Mouse (Mus musculus) embryonic facial prominence, embryonic 14.5 days (tissue): ENCODE results near the gene Ms4a3. TPM values are rescaled to one million over a fixed set of nuclear protein-coding genes. Genes with fewer than 3 reads are reported as not detected.

Experiments
- ATAC-seq: fragments of 200-750 bp; cut with Nextera tagmentation; 2 replicates; pipeline ENCODE4 v1.8.0; 2017; ENCODE audit warnings: low read depth, moderate number of reproducible peaks, moderate TSS enrichment
- DNase-seq: peaks from one replicate; pipeline ENCODE4 v3.0.0-alpha.2; 2015; ENCODE audit warnings: low spot score
- H3K27ac ChIP-seq: fragments of 300-500 bp; sonication (generic); replicated peaks from 2 replicates; pipeline ENCODE4 v1.5.1; 2014; ENCODE audit warnings: low read depth, mild to moderate bottlenecking, low read length, moderate library complexity
- H3K27me3 ChIP-seq: fragments of 300-500 bp; sonication (generic); replicated peaks from 2 replicates; pipeline ENCODE4 v1.6.1; 2014; ENCODE audit warnings: low read length; ENCODE audit not compliant: control insufficient read depth, insufficient read depth
- H3K36me3 ChIP-seq: fragments of 300-500 bp; sonication (generic); 2 replicates; pipeline ENCODE4 v1.6.1; 2014; ENCODE audit warnings: low read length, mixed read lengths; ENCODE audit not compliant: control insufficient read depth, insufficient read depth
- H3K4me1 ChIP-seq: fragments of 300-500 bp; sonication (generic); 2 replicates; pipeline ENCODE4 v1.6.1; 2014; ENCODE audit warnings: antibody characterized with exemption, low read length; ENCODE audit not compliant: control insufficient read depth, insufficient read depth
- H3K4me2 ChIP-seq: fragments of 300-500 bp; sonication (generic); 2 replicates; pipeline ENCODE4 v1.6.1; 2014; ENCODE audit warnings: low read depth, mild to moderate bottlenecking, low read length, moderate library complexity, mixed read lengths
- H3K4me3 ChIP-seq: fragments of 300-500 bp; sonication (generic); 2 replicates; pipeline ENCODE4 v1.5.1; 2014; ENCODE audit warnings: low read depth, mild to moderate bottlenecking, low read length
- H3K9ac ChIP-seq: fragments of 300-500 bp; sonication (generic); 2 replicates; pipeline ENCODE4 v1.6.1; 2014; ENCODE audit warnings: low read depth, mild to moderate bottlenecking, low read length, moderate library complexity, mixed read lengths
- H3K9me3 ChIP-seq: fragments of 300-500 bp; sonication (generic); 2 replicates; pipeline ENCODE4 v1.6.1; 2016; ENCODE audit warnings: low read length; ENCODE audit not compliant: control insufficient read depth
- WGBS: fragments of 180-500 bp; shearing (Covaris S2); extraction: QIAGEN DNeasy Blood & Tissue Kit; methylation state at CpG from one replicate; pipeline ENCODE4 v1.1.7; 2014; 5-methylcytosine and 5-hydroxymethylcytosine counted together
- polyA plus RNA-seq: library from polyadenylated mRNA; unstranded; fragments of >200 nt; fragmentation: Nextera tagmentation; extraction: Ambion mirVana; gene quantifications from 2 replicates; pipeline ENCODE4 v1.2.1, GENCODE M21; 2014

Ms4a3 gene
- polyA plus RNA-seq, 1 experiment from 2014 or later = 0.36 TPM

- Histone ChIP-seq H3K9me3 (no peaks in the 10 kb centered on the region), H3K9ac (no peak overlapping the region), H3K4me3 (no peak overlapping the region), H3K27ac (no peak overlapping the region), H3K36me3 (no peaks in the 10 kb centered on the region), H3K27me3 (no peaks in the 10 kb centered on the region), H3K4me1 (no peaks in the 10 kb centered on the region), H3K4me2 (no peak overlapping the region)
- no peak for ATAC-seq
- DNase-seq = peak; percentile 77
- 23% methylated on average over 6 of the region's 6 CpGs for WGBS
Measured at GRCm38 (mm10) chr19:11611541-11611945, 29.1 kb downstream of the Ms4a3 start.

DNA sequence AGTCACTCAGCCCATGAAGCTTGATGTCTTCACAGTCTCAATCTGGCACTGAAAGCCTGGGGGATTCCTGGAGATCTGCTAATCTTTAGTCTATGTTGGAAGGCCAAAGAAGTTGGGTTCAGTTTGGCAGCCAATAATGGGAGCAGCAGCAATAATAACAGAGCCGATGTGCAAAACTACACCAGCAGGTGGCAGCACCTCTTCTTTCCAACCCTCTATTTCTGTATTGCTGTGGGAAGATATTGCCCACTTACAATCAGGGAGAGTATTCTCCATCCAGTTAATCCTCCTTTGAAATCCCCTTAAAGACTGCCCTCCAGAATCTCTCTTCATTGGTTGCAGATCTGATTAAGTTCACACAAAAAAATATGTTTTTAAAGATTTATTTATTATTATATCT lies 32.5 kb downstream of the Ms4a3 start:
- DNase-seq (peak; percentile 21), ATAC-seq (no peak)
- Histone ChIP-seq H3K27me3 (no peaks in the 10 kb centered on the region), H3K4me1 (no peaks in the 10 kb centered on the region), H3K4me3 (no peak overlapping the region), H3K36me3 (no peaks in the 10 kb centered on the region), H3K9ac (no peak overlapping the region), H3K27ac (no peak overlapping the region), H3K4me2 (no peak overlapping the region), H3K9me3 (no peaks in the 10 kb centered on the region)
- WGBS = 33% methylated on average over 1 of the region's 1 CpGs

GRCm38 (mm10) chr19:11604603-11605002 lies 36.0 kb downstream of the Ms4a3 start, which contains the start of gene Ms4a6d:
Gene Ms4a6d, minus strand, starts transcription at chr19:11604849.
- Histone ChIP-seq H3K9me3 (no peaks in the 10 kb centered on the region), H3K4me3 (no peak within 1 kb of the TSS), H3K4me2 (no peak within 1 kb of the TSS), H3K4me1 (no peaks in the 10 kb centered on the region), H3K9ac (no peak within 1 kb of the TSS), H3K27me3 (no peaks in the 10 kb centered on the region), H3K36me3 (no peaks in the 10 kb centered on the region), H3K27ac (no peak within 1 kb of the TSS)
- no peak for ATAC-seq
- 90% methylated on average over 2 of the region's 2 CpGs for WGBS
- DNase-seq = no peak

GRCm38 (mm10) chr19:11602026-11602425 lies 38.6 kb downstream of the Ms4a3 start:
- Histone ChIP-seq H3K4me3 (no peak overlapping the region), H3K4me2 (no peak overlapping the region), H3K27me3 (no peaks in the 10 kb centered on the region), H3K4me1 (no peaks in the 10 kb centered on the region), H3K9ac (no peak overlapping the region), H3K36me3 (no peaks in the 10 kb centered on the region), H3K27ac (no peak overlapping the region), H3K9me3 (no peaks in the 10 kb centered on the region)
- ATAC-seq (no peak), DNase-seq (peak; percentile 41)
- WGBS = 86% methylated on average over 2 of the region's 2 CpGs

DNA sequence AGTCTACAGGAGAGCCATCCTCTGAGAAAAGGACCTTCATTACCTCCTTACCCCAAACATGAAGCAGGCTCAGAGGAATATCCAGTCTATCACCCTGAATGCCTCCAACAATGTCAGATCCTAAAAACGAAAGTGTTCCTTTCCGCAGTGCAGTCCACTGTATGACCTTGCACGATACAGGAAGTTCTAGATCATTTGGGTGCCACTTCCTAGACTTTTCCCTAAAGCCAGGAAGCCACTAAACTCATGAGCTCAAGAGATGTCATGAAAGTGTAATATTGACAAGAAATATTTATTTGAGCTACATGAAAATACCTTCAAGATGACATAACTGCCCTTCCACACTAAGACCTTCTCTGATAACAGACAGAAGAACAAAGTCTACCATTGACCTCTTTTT lies 39.3 kb downstream of the Ms4a3 start:
- H3K27me3 ChIP-seq = no peaks in the 10 kb centered on the region
- no peak for ATAC-seq
- 88% methylated on average over 3 of the region's 3 CpGs for WGBS

GRCm38 (mm10) chr19:11589891-11590449 lies 50.7 kb downstream of the Ms4a3 start:
- Histone ChIP-seq H3K4me1 (no peaks in the 10 kb centered on the region), H3K4me3 (no peak overlapping the region), H3K36me3 (no peaks in the 10 kb centered on the region), H3K27ac (no peak overlapping the region), H3K9ac (no peak overlapping the region), H3K27me3 (no peaks in the 10 kb centered on the region), H3K4me2 (no peak overlapping the region), H3K9me3 (no peaks in the 10 kb centered on the region)
- DNase-seq (no peak), ATAC-seq (no peak)
- 58% methylated on average over 2 of the region's 2 CpGs for WGBS

More for the DNA sequence above, 39.3 kb downstream of the Ms4a3 start:
- Histone ChIP-seq H3K9ac (no peak overlapping the region), H3K36me3 (no peaks in the 10 kb centered on the region), H3K27ac (no peak overlapping the region), H3K9me3 (no peaks in the 10 kb centered on the region), H3K4me1 (no peaks in the 10 kb centered on the region), H3K4me3 (no peak overlapping the region), H3K4me2 (no peak overlapping the region)
- DNase-seq = no peak

DNA sequence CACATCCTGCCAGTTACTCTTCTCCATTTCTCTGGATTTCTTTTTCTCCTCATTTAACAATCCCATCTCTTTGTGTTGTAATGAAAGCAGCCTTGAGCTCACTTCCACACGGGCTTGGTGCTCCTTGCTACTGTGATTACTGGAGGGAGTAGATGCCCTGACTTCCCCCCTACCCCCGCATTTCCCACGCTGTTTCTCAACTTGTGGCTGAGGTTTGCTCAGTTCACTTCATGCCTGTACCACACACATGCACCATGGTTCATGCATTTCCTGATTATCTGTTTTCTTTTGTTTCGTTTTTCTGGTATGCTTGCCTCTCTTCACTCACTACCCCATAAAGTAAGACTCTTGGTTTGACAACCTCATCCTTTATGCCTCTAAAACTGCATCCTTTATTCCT lies 51.4 kb downstream of the Ms4a3 start:
- Histone ChIP-seq H3K4me1 (no peaks in the 10 kb centered on the region), H3K9ac (no peak overlapping the region), H3K27me3 (no peaks in the 10 kb centered on the region), H3K9me3 (no peaks in the 10 kb centered on the region), H3K27ac (no peak overlapping the region), H3K4me3 (no peak overlapping the region), H3K36me3 (no peaks in the 10 kb centered on the region), H3K4me2 (no peak overlapping the region)
- no peak for ATAC-seq
- 67% methylated on average over 4 of the region's 4 CpGs for WGBS
- no peak for DNase-seq

Other genes with a start within 250 kb of the Ms4a3 start
- 0.62 and 1.3 TPM in 2 replicates for gene Ms4a4c, start 236.1 kb downstream of the Ms4a3 start, polyA plus RNA-seq
- gene Ms4a4b, start 197.3 kb downstream of the Ms4a3 start, polyA plus RNA-seq = 0.14 and 0.17 TPM in 2 replicates
- gene Ms4a6c, start 171.5 kb downstream of the Ms4a3 start, polyA plus RNA-seq = 8.3 and 11.8 TPM in 2 replicates
- gene Gm8369, start 154.9 kb downstream of the Ms4a3 start, polyA plus RNA-seq = not detected in 2 replicates
- gene Ms4a6b, start 124.3 kb downstream of the Ms4a3 start, polyA plus RNA-seq = 10.5 and 12.2 TPM in 2 replicates
- 1.1 and 1.5 TPM in 2 replicates for gene Ms4a4d, start 104.0 kb downstream of the Ms4a3 start, polyA plus RNA-seq
- gene Ms4a6d, start 36.0 kb downstream of the Ms4a3 start, polyA plus RNA-seq = 7.4 and 9.3 TPM in 2 replicates
- gene Ms4a2, start 17.1 kb downstream of the Ms4a3 start, polyA plus RNA-seq = 0.94 and 1.6 TPM in 2 replicates
- not detected in 2 replicates for gene Oosp2, start 19.7 kb upstream of the Ms4a3 start, polyA plus RNA-seq
- not detected in 2 replicates for gene Oosp1, start 50.3 kb upstream of the Ms4a3 start, polyA plus RNA-seq
- gene Oosp3, start 56.2 kb upstream of the Ms4a3 start, polyA plus RNA-seq = not detected in 2 replicates
- gene Gif, start 106.7 kb upstream of the Ms4a3 start, polyA plus RNA-seq = not detected in 2 replicates
- 48.9 and 51.9 TPM in 2 replicates for gene Mrpl16, start 129.5 kb upstream of the Ms4a3 start, polyA plus RNA-seq
- 8.7 and 8.8 TPM in 2 replicates for gene Stx3, start 178.6 kb upstream of the Ms4a3 start, polyA plus RNA-seq
- not detected in 2 replicates for gene Olfr1417, start 198.4 kb upstream of the Ms4a3 start, polyA plus RNA-seq
- not detected in 2 replicates for gene Olfr1418, start 220.2 kb upstream of the Ms4a3 start, polyA plus RNA-seq
- gene Olfr1419, start 234.3 kb upstream of the Ms4a3 start, polyA plus RNA-seq = not detected in 2 replicates
- 0.19 and 0.22 TPM in 2 replicates for gene Olfr1420, start 245.7 kb upstream of the Ms4a3 start, polyA plus RNA-seq